Mouse (Mus musculus) stomach, adult 2 months (tissue): ENCODE data around the gene Map9. TPM values are rescaled to one million over a fixed set of nuclear protein-coding genes. Genes with fewer than 3 reads are reported as not detected.

Experiments
- polyA plus RNA-seq: library from polyadenylated mRNA; depleted of rRNA; stranded (reverse); fragments of >200 nt; gene quantifications from 2 replicates; pipeline ENCODE4 v1.2.3, GENCODE M21; 2012; rRNA removed

Gene Map9
- polyA plus RNA-seq = 0.11 and 0.21 TPM in 2 replicates

GRCm38 (mm10) chr3:82357797-82358524 is at the start of gene Map9:
TSS of gene Map9 (plus strand) at chr3:82358044.

Other genes with a start within 250 kb of the Map9 start
- 1.3 and 3.3 TPM in 2 replicates for gene Gucy1a1, start 212.3 kb upstream of the Map9 start, polyA plus RNA-seq
- gene Npy2r, start 190.0 kb downstream of the Map9 start, polyA plus RNA-seq = 0.09 TPM in 1 of 2 replicates, not detected in the other